Mouse (Mus musculus): ENCODE data around the gene Tirap. TPM values are rescaled to one million over a fixed set of nuclear protein-coding genes. Genes with fewer than 3 reads are reported as not detected.
A peak's percentile ranks its signal among the peaks of the same experiment; 100 is the strongest.

Tirap gene
- polyA plus RNA-seq, 1 experiment = 5.4 TPM

DNA sequence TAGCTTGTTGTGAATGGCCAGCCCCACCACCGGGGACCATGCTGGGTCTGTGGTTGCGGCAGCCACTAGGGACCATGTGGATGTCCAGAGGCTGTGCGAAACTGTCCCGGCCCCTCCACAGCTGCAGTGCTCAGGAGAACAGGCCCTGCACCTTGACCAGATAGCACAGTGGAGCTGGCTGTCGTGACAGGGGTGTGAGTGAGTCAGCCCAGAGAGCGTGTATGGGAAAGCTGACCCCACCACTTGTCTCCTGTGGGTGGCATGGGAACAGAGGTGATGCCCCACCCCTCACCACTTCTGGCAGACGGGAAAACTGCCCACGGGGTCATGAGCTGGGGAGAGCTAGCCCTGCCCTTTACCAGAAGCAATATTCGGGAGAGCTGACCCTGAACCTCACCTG lies 55.0 kb downstream of the Tirap start:
- Histone ChIP-seq H3K79me3 (ENCODE audit: low read depth) (peaks cover 1% of the 10 kb centered on the region), H3K27me3 (ENCODE audit: control insufficient read depth, insufficient read depth, insufficient read length) (no peaks in the 10 kb centered on the region), H3ac (ENCODE audit: control insufficient read depth, insufficient read length, low read depth) (no peak overlapping the region), H3K36me3 (ENCODE audit: control insufficient read depth, insufficient read depth) (no peaks in the 10 kb centered on the region), H3K4me3 (ENCODE audit: insufficient read depth, poor library complexity, severe bottlenecking) (no peak overlapping the region), H3K79me2 (ENCODE audit: control insufficient read depth, insufficient read depth) (no peaks in the 10 kb centered on the region)
- TF ChIP-seq CEBPB (IDR thresholded peaks at IDR 0.05; ENCODE audit: low read depth) = no peak
- TF ChIP-seq USF1 (IDR thresholded peaks at IDR 0.05; ENCODE audit: low read depth) = no peak
- TF ChIP-seq CTCF (IDR thresholded peaks at IDR 0.05; ENCODE audit: control insufficient read depth, insufficient read depth, insufficient read length) = no peak
- TF ChIP-seq MAX (IDR thresholded peaks at IDR 0.05) = no peak
- TF ChIP-seq MYOD1 (IDR thresholded peaks at IDR 0.05; ENCODE audit: control insufficient read depth, insufficient read length, low read depth) = no peak
- TF ChIP-seq MYOG (IDR thresholded peaks at IDR 0.05; ENCODE audit: control insufficient read depth, extremely low read depth, insufficient read length) = no peak
- no peak for TF ChIP-seq FOSL1 (IDR thresholded peaks at IDR 0.05; ENCODE audit: insufficient read depth, low read length, poor library complexity, severe bottlenecking)

DNA sequence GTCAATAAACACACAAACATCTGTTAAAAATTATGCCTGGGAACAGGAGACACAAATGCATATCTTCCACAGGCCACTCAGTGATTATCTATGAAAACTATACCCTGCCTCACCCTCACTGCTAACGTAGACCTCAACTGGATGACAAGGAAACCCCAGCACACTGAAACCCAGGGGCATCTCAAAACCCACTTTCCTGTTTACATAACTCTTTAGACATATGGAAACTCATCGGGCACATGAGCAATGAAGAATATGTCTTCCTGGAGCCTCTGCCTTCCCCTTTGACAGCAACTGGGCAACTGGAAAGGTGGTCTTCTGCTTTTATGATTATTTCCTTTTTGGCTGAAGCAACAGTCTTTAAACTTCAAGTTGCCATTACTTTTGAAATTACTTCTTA lies 57.9 kb downstream of the Tirap start:
- no peaks in the 10 kb centered on the region for H3K79me2 ChIP-seq (ENCODE audit: control insufficient read depth, insufficient read depth)
- TF ChIP-seq USF1 (IDR thresholded peaks at IDR 0.05; ENCODE audit: low read depth) (no peak), CTCF (IDR thresholded peaks at IDR 0.05; ENCODE audit: control insufficient read depth, insufficient read depth, insufficient read length) (no peak)
- H3K4me3 ChIP-seq (ENCODE audit: insufficient read depth, poor library complexity, severe bottlenecking) = no peak overlapping the region
- H3K36me3 ChIP-seq (ENCODE audit: control insufficient read depth, insufficient read depth) = no peaks in the 10 kb centered on the region
- no peak overlapping the region for H3ac ChIP-seq (ENCODE audit: control insufficient read depth, insufficient read length, low read depth)
- H3K79me3 ChIP-seq (ENCODE audit: low read depth) = peaks cover 1% of the 10 kb centered on the region
- H3K27me3 ChIP-seq (ENCODE audit: control insufficient read depth, insufficient read depth, insufficient read length) = no peaks in the 10 kb centered on the region

DNA sequence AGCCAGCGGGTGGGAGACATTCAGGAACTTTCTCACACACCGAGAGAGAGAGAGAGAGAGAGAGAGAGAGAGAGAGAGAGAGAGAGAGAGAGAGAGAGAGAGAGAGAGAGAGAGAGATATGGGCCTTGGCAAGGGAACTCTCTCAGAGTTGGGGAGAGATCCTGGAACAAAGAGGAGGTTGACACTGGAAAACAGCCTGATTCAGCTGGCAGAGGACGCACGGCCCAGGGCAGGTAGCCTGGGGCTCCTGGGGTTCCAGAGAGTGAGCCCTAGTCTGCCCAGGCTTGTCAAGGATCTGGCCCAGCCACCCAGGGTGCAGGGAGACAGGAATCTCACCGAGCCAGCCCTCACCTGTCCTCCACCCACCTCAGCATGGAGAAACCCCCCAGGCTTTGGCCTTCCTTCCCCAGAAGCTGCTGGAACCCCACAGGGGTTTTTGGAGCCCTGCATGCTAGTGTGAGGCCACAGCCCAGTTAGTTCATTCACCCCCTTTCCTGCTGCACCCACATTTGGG lies 60.8 kb downstream of the Tirap start:
- Histone ChIP-seq H3K27me3 (ENCODE audit: control insufficient read depth, insufficient read depth, insufficient read length) (no peaks in the 10 kb centered on the region), H3K36me3 (ENCODE audit: control insufficient read depth, insufficient read depth) (no peaks in the 10 kb centered on the region), H3K79me3 (ENCODE audit: low read depth) (peaks cover 1% of the 10 kb centered on the region), H3ac (ENCODE audit: control insufficient read depth, insufficient read length, low read depth) (no peak overlapping the region), H3K4me3 (ENCODE audit: insufficient read depth, poor library complexity, severe bottlenecking) (no peak overlapping the region), H3K79me2 (ENCODE audit: control insufficient read depth, insufficient read depth) (no peaks in the 10 kb centered on the region)
- no peak for TF ChIP-seq MAX (IDR thresholded peaks at IDR 0.05)
- no peak for TF ChIP-seq MYOG (IDR thresholded peaks at IDR 0.05; ENCODE audit: control insufficient read depth, extremely low read depth, insufficient read length)
- no peak for TF ChIP-seq USF1 (IDR thresholded peaks at IDR 0.05; ENCODE audit: low read depth)
- TF ChIP-seq CTCF (IDR thresholded peaks at IDR 0.05; ENCODE audit: control insufficient read depth, insufficient read depth, insufficient read length) = no peak
- no peak for TF ChIP-seq FOSL1 (IDR thresholded peaks at IDR 0.05; ENCODE audit: insufficient read depth, low read length, poor library complexity, severe bottlenecking)
- no peak for TF ChIP-seq MYOD1 (IDR thresholded peaks at IDR 0.05; ENCODE audit: control insufficient read depth, insufficient read length, low read depth)
- no peak for TF ChIP-seq CEBPB (IDR thresholded peaks at IDR 0.05; ENCODE audit: low read depth)

GRCm38 (mm10) chr9:35138029-35138428 lies 62.1 kb downstream of the Tirap start:
- H3K4me3 ChIP-seq (ENCODE audit: insufficient read depth, poor library complexity, severe bottlenecking) = no peak overlapping the region
- TF ChIP-seq MYOD1 (IDR thresholded peaks at IDR 0.05; ENCODE audit: control insufficient read depth, insufficient read length, low read depth) = no peak
- TF ChIP-seq CTCF (IDR thresholded peaks at IDR 0.05; ENCODE audit: control insufficient read depth, insufficient read depth, insufficient read length) = no peak
- TF ChIP-seq FOSL1 (IDR thresholded peaks at IDR 0.05; ENCODE audit: insufficient read depth, low read length, poor library complexity, severe bottlenecking) = no peak
- no peaks in the 10 kb centered on the region for H3K36me3 ChIP-seq (ENCODE audit: control insufficient read depth, insufficient read depth)
- H3K27me3 ChIP-seq (ENCODE audit: control insufficient read depth, insufficient read depth, insufficient read length) = no peaks in the 10 kb centered on the region
- no peak overlapping the region for H3ac ChIP-seq (ENCODE audit: control insufficient read depth, insufficient read length, low read depth)
- peaks cover 1% of the 10 kb centered on the region for H3K79me3 ChIP-seq (ENCODE audit: low read depth)
- no peaks in the 10 kb centered on the region for H3K79me2 ChIP-seq (ENCODE audit: control insufficient read depth, insufficient read depth)

DNA sequence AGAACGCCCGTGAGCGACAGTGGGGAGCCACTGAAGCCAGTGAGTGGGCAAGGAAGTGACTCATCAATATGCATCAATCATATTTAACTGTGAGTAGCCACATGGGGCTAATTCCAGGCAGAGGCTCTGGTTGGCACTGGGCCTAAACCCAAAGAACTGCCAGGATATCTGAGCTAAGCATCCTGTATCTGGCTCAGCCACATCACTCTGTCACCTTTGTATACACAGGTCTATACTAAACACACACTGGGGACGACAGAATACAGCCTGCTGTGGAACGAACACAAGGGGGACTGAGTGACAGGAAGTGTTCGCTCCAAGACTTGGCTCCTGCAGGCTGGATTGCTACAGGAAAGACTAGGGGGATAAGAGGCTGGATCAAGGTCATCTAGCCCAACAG lies 64.5 kb downstream of the Tirap start:
- TF ChIP-seq CTCF (IDR thresholded peaks at IDR 0.05; ENCODE audit: control insufficient read depth, insufficient read depth, insufficient read length) = no peak
- TF ChIP-seq FOSL1 (IDR thresholded peaks at IDR 0.05; ENCODE audit: insufficient read depth, low read length, poor library complexity, severe bottlenecking) = peak; percentile 28
- no peak for TF ChIP-seq CEBPB (IDR thresholded peaks at IDR 0.05; ENCODE audit: low read depth)
- TF ChIP-seq MYOG (IDR thresholded peaks at IDR 0.05; ENCODE audit: control insufficient read depth, extremely low read depth, insufficient read length) = no peak
- TF ChIP-seq MAX (IDR thresholded peaks at IDR 0.05) = no peak
- no peaks in the 10 kb centered on the region for H3K27me3 ChIP-seq (ENCODE audit: control insufficient read depth, insufficient read depth, insufficient read length)
- H3K36me3 ChIP-seq (ENCODE audit: control insufficient read depth, insufficient read depth) = no peaks in the 10 kb centered on the region
- no peaks in the 10 kb centered on the region for H3K79me2 ChIP-seq (ENCODE audit: control insufficient read depth, insufficient read depth)
- no peak overlapping the region for H3K4me3 ChIP-seq (ENCODE audit: insufficient read depth, poor library complexity, severe bottlenecking)
- H3ac ChIP-seq (ENCODE audit: control insufficient read depth, insufficient read length, low read depth) = no peak overlapping the region
- H3K79me3 ChIP-seq (ENCODE audit: low read depth) = no peaks in the 10 kb centered on the region

Other genes with a start within 250 kb of the Tirap start
- 31.1 TPM for gene St3gal4, start 81.0 kb downstream of the Tirap start, polyA plus RNA-seq (2012; fragmentation: generic; extraction: Trizol)
- gene Dcps, start 24.2 kb downstream of the Tirap start, polyA plus RNA-seq (2012; fragmentation: generic; extraction: Trizol) = 74.7 TPM
- gene Srpr, start 116 bp downstream of the Tirap start, polyA plus RNA-seq (2012; fragmentation: generic; extraction: Trizol) = 86.3 TPM
- 14.4 TPM for gene Foxred1, start 10.8 kb upstream of the Tirap start, polyA plus RNA-seq (2012; fragmentation: generic; extraction: Trizol)
- 19.8 TPM for gene Fam118b, start 67.5 kb upstream of the Tirap start, polyA plus RNA-seq (2012; fragmentation: generic; extraction: Trizol)
- 18.4 TPM for gene Rpusd4, start 67.6 kb upstream of the Tirap start, polyA plus RNA-seq (2012; fragmentation: generic; extraction: Trizol)
- 39.9 TPM for gene Cdon, start 220.8 kb upstream of the Tirap start, polyA plus RNA-seq (2012; fragmentation: generic; extraction: Trizol)

Measured in C2C12 (cell line).